Mouse (Mus musculus): ENCODE measurements at regions not wholly inside any gene's neighbourhood (a gene's known extent, or its start where the extent isn't known, plus 50 kb on each side); places are given as distances from the start of the nearest gene placed in this dataset.

DNA sequence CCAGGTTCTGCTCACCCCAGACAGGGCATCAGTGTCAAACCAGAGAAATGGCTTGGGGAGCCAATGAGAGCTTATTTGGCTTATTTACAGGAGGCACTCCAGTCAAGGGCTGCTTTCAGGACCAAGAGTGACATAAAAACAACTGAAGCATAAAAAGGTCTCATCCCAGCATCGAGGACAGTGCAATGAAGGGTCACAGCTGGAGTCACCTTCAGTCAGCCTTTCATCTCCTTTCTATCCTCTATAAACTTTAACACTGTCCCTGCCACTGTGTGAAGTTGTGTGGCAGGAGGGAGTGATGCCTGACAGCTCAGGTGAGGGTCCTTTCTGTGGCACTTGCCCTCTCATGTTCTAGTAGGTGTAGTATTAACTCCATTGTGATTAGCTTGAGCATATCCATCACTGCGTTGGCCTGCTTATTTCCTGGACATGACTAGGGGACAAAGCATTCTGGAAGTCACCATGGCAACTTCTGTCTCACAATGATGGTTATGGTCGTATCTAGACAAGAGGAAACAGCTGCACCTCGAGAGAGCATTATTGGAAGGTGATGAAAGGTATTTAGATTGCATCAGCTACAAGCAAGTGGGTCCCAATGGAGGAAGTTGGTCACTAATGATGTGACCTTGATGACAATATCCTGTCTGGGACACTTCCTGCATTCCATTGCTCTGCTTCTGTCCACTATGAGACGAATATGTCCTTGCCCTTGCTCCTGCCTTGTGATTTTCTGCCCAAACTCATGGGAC is 87.8 kb upstream of the Enpp6 start:
- DNase-seq = no peak

DNA sequence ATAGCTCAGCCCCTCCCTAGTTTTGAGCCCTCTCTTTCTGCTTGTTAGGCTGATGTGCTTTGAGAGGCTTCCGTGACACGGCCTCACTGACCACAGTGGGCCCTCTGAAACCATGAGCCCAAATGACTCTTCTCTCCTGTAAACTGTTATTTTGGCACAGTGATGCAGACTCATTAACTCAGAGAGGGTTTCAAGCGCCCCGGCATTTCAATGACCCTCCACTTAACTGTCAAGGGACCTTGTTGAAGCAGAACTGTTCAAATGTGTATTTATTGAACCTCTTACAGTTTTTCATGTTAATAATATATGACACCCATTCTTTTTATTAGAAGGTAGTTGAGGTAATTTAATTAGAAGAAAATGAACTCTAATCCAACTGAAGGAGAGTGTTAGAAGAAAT is 85.9 kb upstream of the Enpp6 start:
- DNase-seq = no peak

DNA sequence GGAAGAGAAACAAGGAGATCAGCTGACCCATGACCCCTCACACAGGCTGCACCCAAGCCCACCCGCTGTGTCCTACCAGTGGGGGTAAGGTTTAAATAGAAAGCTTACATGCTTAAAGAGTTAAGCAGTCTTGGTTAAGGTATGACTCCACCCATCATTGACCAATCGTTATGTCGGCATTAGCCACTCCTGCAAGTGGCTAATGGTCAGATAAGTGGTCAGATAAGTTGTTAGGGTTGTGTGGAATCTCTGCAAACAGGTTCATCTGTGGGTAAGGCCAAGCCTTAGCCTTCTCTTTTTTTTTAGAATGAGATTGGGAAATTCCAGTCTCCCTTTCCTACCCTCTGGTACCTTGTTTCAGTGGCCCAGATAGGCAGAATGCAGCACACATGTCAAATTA is 82.0 kb upstream of the Enpp6 start:
- DNase-seq = no peak

DNA sequence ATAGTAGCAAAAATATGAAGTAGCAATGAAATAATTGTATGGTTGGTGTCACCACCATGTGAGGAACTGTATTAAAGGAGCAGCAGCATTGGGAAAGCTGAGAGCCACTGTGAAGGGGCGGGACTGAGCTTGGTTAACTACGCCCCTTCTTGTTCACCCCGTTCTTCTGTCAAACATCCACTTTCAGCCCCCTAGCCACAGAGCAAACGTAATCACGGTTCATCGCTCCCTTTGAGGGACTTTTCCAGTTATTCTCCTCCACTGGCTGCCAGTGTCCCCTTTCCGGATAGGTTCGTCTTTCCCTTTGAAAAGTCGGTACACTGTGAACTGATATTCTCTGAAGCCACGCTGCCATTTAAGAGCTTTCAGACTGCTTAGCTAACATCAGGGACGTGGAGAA is 79.3 kb upstream of the Enpp6 start:
- no peak for DNase-seq

DNA sequence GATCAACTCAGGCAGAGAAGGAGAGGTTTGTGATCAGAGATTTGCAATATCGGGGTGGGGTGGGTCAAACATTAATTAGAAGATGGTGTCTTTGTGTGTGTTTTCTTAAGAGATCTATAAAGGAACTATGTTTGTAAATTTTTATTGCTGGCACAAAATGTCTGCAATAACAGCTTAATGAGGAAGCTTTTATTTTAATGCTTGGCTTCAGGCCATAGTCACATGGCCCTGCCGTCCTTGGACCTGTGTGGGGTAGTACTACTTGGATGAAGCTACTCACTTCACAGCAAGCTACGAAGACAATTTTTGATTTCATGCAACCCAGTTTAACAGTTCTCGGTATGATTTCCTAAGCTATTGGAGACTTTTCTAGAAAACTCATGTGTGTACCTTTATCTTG is 78.5 kb upstream of the Enpp6 start:
- peak; percentile 13 to 42 for DNase-seq

DNA sequence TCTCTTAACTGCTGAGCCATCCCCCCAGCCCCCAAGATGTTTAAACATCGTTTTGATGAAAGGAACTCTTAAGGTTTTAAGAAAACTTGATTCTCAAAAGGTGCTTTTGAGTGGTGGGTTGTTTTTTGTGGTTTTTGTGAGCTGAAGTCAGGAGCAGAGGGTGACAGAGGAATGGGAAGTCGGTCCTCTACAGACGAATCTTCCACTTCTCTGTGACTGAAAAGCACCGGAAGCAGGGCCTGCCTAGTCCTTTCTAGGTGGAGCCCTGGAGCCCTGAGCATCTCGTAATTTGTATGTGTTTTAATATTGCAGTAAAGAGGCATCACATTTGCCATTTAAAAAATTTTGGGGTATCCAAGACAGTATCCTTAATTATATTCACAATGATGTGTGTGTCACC is 72.7 kb upstream of the Enpp6 start:
- DNase-seq = no peak

DNA sequence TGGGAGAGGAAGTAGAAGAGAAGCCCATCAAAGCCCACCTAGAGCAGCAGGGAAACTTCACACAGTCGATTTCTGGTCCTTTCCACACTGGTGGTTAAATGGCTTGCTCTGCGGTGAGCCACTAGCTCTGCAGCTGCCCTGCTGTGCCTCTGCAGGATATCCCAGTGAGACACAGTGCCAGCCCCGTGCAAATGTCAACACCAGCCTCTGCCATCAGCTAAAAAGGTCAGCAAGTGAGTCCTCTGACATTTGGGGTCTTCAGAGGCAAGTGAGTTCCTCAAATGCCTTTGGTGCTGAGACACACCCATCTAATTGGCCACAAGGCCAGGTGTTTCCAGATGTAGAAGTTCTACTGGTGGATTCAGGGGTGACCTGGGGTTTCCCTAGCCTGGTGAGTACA is 66.6 kb upstream of the Enpp6 start:
- no peak for DNase-seq

DNA sequence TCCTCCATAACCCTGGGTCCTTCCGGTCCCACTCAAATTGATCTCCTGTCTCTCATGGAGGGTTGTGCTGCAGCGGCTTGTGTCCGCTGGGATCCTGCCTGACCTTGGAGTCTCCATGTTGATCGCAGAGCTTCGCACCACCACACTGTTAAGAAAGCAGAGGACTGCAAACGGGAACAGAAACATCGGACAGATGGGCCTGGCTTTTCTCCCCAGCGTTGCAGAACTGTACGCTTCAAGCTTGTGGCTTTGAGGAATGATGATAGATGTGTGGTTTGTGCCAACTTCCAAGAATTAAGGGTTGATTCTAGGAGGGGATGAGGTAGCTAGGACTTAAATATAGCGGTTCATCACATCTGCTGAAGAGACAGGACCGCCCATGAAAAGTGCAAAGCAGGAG is 65.6 kb upstream of the Enpp6 start:
- DNase-seq = no peak

DNA sequence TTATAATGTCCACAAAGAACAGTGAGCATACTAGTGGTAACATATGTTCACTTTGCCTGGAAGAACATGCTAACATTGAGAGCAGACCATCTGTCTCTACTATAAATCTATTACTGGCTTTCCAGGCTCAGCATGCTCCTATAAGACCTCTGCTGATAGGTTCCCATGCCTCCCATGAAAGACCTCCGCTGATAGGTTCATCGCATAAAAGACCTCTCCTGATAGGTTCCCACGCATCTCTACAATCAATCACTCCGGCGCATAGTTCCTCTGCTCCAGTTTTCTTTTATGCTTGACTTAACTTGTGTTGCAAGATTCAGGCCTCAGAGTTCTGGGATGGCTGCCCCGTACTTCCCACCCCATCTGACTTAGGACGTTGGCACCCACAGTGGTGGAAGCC is 65.1 kb upstream of the Enpp6 start:
- DNase-seq = no peak

DNA sequence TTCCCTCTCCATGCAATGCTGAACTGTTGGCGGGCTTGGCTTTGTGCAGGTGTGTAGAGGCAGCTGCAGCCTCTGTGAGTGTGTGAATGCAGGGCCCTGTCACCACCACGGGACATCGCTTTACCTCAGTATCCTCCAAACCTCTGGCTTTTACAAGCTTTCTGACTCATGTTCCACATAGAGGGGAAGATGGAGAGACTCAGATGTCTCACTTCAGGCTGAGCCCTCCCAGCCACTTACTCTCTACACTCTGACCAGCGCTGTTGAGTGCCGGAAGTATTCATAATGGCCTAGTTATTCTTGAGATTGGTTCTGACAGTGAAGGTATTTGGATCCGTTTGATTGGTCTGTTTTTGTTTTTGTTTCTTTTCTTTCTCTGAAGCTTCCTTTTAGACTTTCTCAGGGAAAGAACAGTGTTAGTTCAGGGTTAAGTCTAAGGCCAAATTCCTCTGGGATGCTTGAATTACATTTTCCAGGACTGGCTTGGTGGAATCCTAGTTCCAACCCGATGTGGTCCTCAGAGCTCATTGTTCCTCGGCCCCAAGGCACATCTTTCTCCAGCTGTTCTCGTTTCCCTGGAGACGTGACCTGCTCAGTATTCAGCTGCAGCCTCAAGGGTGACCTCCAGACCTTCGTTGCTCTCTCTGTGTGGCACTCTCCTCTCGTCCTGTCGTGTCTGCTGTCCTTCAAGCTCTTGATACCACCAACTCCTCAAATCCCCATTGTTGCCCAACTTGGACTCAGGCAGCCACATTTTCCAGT is 61.7 kb upstream of the Enpp6 start:
- no peak for DNase-seq

DNA sequence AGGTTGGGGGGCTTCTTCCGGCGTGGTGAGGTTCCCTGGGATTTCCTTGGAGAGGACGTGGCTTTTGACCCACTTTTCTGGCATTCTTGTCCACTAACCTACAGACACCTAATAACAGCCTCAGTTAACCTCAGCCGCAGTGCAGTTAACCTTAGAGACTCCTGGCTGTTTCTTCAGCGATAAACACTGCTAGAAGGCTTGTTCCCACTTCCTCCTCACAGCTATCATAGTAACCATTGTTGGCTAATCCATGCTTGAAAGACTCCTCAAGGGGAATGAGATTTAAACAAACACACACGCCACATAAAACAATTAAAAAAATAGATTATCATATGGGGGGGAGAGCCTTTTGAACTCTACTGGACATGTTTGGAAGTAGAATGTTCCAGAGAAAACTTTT is 58.0 kb upstream of the Enpp6 start:
- no peak for DNase-seq

DNA sequence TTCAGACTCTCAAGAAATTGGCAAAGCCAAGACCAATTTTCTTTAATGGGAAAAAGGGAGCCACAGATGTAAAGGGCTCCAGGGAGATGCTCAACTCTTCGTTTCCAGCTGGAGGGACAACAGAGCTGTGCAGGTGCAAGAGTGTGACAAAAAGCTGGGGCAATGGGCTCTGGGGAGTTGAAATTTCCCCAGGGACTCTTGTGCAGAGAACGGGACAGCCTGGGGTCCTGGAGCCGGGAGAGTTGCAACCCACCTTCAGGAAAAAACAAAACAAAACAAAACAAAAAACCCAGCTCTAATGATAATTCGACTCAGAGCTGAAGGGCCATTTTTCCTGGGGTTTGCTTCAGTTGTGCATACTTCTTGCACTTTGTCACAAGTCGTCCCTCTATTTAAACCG is 57.0 kb upstream of the Enpp6 start:
- DNase-seq = no peak

DNA sequence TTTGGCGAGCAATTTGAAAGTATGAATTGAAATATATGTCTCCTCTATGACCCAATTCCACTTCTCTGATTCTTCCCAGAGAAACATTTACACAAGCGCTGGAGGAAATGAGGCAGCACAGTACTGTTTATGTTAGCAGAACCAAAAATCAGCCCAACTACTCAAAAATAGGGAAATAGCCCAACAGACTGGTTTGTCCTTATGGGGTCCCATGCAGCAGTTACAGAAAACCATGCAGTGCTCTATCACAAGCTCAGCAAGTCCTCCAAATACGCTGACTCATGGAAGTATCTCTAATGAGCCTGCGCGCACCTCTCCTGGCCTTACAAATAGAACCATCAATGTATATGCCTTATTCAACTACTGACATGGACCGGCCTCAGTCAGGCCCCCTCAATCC is 55.4 kb upstream of the Enpp6 start:
- DNase-seq = no peak

DNA sequence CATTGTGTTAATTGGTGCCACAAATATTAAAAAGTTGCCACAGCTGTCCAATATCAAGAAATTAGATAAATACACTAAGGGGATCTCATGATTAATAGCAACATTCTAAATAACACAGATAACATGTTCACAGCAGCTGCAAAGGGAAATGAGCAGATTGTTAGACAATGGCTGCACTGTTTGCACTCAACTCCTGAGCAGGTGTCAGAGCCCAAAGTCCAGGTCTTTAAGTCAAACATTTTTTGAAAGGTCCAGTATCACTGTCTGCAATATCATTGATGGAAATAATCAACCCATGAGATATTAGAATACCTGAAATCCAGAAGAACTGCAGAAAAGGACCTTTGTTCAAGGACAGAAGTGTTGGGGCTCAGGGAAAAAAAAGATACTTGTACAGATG is 53.4 kb upstream of the Enpp6 start:
- no peak for DNase-seq

DNA sequence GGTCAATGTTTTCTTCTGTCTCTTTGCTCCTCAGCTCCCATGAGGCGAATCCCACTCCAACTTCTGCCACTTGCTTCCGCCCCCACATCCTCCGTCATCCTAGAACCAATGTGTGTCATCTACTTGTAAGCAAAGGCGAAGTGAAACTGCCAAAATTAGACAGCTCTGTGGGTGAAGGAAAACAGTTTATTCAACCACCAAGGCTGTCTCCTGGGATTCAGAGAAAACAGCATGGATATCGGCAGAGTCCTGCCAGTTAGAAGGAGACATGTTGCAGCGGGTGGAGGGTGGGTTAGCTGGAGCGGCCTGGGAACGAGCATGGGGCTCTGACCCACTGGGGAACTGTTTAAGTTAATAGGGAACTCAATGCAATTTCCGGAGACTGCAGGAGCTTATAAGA is 52.4 kb upstream of the Enpp6 start:
- no peak for DNase-seq

DNA sequence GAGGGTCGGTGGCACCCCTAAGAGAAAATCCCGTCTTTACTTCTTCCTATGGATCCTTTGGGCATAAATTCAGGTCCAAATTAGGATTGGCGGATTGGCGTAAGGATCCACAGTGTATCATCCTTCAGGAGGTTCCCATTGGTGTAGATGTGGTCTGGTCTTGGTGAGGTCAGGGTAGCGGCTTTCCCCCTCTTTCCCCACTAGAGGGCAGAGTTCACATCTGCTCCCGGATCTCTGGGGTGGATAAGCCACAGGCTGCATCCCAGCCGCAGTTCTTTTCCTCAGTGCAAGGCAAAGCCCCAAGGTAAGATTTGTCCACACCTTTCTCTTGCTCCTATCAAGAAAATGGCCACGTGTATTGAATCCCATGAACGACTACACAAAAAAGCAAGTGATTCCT is 51.8 kb upstream of the Enpp6 start:
- peak; percentile 71 for DNase-seq

DNA sequence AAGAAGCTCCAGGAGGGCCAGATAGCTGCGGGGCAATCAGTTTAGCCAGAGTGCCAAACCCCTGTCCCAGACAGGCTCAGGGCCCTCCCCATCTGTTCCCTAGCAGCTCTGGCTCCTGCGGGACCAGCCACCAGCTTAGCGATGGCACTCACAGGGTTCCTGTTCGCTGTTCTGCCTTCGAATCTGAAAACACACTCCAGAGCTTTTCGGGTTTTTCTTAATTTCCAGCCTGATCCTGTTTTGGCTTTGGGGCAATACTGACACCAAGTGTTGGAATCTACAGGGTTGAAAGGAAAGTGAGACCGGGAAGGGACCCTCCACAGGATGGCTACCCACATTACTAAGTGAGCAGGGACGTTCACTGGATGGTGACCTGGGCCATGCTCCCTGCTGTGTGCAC is 50.6 kb upstream of the Enpp6 start:
- DNase-seq = no peak
